Mouse (Mus musculus) frontal cortex, postnatal 14 days (tissue): ENCODE results near the gene Tex10.
A peak's percentile ranks its signal among the peaks of the same experiment; 100 is the strongest.
"Not testable (repeated sequence)": the region's sequence is repeated elsewhere in the genome, so short reads cannot be mapped to it uniquely, and the experiment has no call there.

Experiments
- DNase-seq, 2 experiments: peaks; one replicate each; pipeline ENCODE4 v3.0.0; 2022; ENCODE audit warnings: low spot score in 2 of 2

Tex10 gene

DNA sequence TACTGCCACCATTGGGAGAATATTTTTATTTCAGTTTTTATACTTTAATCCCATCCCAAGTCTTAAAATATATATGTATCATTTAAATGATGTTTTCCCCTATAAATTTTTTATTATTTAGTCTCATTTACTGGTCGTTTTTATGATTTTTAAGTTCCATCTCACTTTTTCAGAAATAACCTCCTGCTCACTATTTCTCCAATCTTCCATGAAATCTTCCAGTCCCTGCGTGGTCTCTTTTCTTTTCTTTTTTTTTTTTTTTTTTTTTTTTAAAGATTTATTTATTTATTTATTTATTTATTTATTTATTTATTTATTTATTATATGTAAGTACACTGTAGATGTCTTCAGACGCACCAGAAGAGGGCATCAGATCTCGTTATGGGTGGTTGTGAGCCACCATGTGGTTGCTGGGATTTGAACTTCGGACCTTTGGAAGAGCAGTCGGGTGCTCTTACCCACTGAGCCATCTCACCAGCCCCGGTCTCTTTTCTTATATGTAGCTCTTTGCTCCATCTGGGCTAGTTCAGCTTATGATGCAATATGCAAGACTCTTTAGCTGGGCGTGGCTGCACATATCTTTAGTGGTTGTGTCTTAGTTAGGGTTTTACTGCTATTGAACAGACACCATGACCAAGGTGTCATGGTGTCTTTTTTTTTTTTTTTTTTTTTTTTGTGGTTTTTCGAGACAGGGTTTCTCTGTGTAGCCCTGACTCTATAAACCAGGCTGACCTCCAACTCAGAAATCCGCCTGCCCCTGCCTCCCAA lies 67.4 kb downstream of the Tex10 start:
- DNase-seq: not testable (repeated sequence)

GRCm38 (mm10) chr4:48403066-48403640 lies 70.1 kb downstream of the Tex10 start:
- DNase-seq: no peak

DNA sequence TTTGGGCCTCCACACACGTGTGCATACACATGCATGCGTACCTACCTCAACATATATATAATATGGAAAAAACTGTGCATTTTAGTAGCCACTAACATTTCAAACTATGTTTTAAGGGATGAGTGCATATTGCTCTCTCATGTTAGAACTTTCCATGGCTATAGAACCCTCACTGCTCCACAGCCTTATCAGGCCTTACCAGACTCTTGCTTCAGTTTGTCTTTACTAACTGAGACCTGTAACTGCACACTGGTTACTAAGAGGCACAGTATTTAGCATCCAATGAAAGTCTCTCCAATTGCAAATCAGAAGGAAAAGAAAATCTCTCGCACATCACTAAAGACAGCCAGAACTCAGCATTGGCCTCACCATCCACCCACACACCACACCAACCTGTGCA lies 76.3 kb downstream of the Tex10 start:
- DNase-seq: no peak

DNA sequence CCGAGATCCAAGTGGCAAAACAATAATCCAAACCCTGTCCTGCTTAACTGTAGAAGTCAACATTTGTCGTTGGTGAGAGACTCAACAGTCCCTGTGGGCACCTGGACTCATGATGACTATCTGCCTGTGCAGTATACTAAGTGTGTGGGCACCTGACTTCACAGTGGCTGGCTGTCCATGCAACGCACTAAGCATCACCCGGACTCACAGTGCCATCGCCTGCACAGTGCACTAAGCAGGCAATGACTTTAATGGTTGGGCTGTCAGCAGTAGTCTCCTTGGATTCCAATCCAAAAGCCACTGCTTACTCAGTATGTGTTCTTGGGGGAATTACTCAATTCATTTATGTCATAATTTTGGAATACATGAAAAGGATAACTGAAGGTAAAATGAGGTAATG lies 90.8 kb downstream of the Tex10 start:
- no peak for DNase-seq

GRCm38 (mm10) chr4:48380940-48381339 lies 92.3 kb downstream of the Tex10 start:
- peak; percentile 35 to 76 for DNase-seq
